ENCODE assay signal across 1 mouse cellular context in the genomic region with DNA sequence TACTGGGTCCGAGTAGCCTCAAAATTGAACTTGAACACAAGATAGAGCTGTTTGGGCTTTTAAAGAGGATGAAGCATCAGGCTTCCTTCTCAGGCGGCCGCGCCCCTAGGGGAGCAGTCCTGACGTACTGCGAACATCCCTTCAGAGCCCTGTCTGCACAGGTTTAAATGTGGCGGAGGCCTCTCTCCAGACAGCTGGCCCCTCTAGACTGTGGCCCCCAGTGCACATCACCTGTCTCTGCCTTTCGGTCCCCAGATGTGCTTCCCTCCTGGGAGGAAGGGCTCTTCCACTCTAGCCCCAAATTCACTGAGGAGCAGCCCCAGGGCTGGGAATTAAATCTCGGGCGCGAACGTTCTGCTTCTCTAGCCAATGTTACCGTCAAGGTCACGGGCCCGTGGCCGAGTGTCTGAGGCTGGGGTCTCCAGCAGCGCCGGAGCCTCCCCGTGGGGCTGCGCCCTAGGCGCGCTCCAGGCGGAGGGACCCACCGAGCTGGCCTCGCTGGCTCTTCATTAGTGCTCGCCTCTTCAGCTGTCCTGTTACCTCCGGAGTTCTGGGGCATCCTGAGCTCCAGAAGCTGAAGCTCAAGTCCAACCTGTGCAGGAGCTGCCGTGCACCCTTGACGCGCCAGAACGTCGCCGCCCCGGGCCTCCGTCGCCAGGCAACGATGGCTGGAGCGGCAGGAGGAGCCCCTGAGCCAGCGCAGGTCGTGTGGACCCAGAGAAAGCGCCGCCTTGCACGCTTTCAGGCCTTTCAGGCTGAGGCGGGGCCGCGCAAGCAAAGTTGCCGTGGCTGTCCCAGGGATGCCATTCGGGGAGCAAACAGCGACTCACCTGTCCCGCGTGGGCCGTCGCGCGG.
TF ChIP-seq lines count a peak whose summit lies in the region.

No protein-coding gene starts in this region.

TF ChIP-seq in ES-E14, 5 proteins besides CTCF, POLR2A, EP300 and RAD21 (continued from another document):
- TF ChIP-seq MAFK (IDR thresholded peaks at IDR 0.05; ENCODE audit: insufficient read depth, low read depth, low read length): no peak
